Mouse (Mus musculus) ES-Bruce4 (cell line): Measurements from ENCODE around the gene Cul5. TPM values are rescaled to one million over a fixed set of nuclear protein-coding genes. Genes with fewer than 3 reads are reported as not detected.

Experiments used
- H3K27ac ChIP-seq: 2 replicates; pipeline ENCODE4 v1.5.1; 2012; ENCODE audit warnings: low read length, inconsistent platforms; ENCODE audit not compliant: insufficient read depth
- H3K27me3 ChIP-seq: 2 replicates; pipeline ENCODE4 v1.6.1; 2012; ENCODE audit warnings: mild to moderate bottlenecking, low read length, inconsistent platforms; ENCODE audit not compliant: control insufficient read depth, poor library complexity, insufficient read depth, severe bottlenecking
- H3K36me3 ChIP-seq: 2 replicates; pipeline ENCODE4 v1.6.1; 2012; ENCODE audit warnings: inconsistent platforms, mild to moderate bottlenecking, low read length, moderate library complexity; ENCODE audit not compliant: control insufficient read depth, poor library complexity, insufficient read depth, severe bottlenecking
- H3K4me1 ChIP-seq: one replicate; pipeline ENCODE4 v1.8.1; 2011; ENCODE audit warnings: low read length; ENCODE audit not compliant: control insufficient read depth, insufficient read depth
- H3K4me3 ChIP-seq: 2 replicates; pipeline ENCODE4 v1.5.1; 2011; ENCODE audit warnings: low read depth, mild to moderate bottlenecking, low read length
- H3K9ac ChIP-seq: 2 replicates; pipeline ENCODE4 v1.6.1; 2012; ENCODE audit warnings: low read depth, mild to moderate bottlenecking, inconsistent platforms; ENCODE audit not compliant: poor library complexity, severe bottlenecking
- H3K9me3 ChIP-seq: replicated peaks from 2 replicates; pipeline ENCODE4 v1.6.1; 2012; ENCODE audit warnings: mild to moderate bottlenecking, low read length, inconsistent platforms; ENCODE audit not compliant: control insufficient read depth, poor library complexity, insufficient read depth, severe bottlenecking
- CTCF ChIP-seq: IDR thresholded peaks from one replicate; pipeline ENCODE4 v1.8.1; 2011; ENCODE audit warnings: low read depth, low read length
- EP300 ChIP-seq: IDR thresholded peaks from 2 replicates; pipeline ENCODE4 v1.6.1; 2011; ENCODE audit warnings: low read depth, low read length; ENCODE audit not compliant: insufficient read depth
- POLR2A ChIP-seq: IDR thresholded peaks from one replicate; pipeline ENCODE4 v1.8.1; 2011; ENCODE audit warnings: low read length; ENCODE audit not compliant: insufficient read depth
- polyA plus RNA-seq: library from polyadenylated mRNA; stranded (reverse); fragments of >200 nt; gene quantifications from 2 replicates; pipeline ENCODE4 v1.2.4, GENCODE M21; 2011; ENCODE audit warnings: low read depth; ENCODE audit not compliant: missing spikeins, insufficient read depth, insufficient read length

Gene Cul5
- polyA plus RNA-seq, 1 experiment, result 76.9 TPM

DNA sequence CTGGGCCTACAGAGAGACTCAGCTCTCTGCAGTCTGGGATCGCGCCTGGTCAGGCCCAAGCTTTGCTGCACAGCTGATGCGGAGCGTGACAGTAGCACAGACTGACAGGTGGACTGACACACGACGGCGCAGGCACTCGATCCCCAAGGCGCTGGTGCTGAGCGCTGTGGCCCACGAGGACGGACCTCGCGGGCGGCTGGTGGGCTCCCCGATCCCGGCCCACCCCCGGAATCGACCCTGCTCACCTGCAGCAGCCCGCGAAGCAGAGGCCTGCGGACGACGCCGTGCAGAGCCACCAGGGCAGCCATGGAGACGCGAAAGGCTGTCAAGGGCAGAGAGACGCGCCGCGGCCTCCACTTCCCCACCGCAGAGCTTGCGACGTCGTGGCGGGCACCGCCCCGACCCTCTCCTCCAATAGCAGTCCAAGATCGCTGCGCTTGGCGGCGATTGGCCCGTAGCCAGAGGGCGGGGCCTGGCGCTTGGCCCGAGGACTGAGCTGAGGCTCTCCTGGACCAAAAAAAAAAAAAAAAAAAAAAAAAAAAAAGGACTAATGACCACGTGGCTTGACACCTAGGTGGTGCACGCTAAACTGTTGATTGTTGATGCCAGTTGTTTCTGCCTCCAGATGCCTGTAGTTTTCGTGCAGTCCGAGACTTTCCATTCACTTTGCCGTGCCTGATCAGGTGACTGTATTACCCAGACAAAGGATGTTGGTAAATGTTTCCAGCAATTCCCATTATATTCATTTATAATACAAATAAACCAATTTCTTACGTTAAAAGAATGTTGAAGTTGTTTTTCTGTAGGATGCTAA lies 59.6 kb downstream of the Cul5 start, which contains the start of gene Acat1:
Acat1 (minus strand) TSS at position 415 of the 814 bp plus-strand sequence.
- TF ChIP-seq EP300, result no peak
- TF ChIP-seq POLR2A, result no peak
- no peak for TF ChIP-seq CTCF
- Histone ChIP-seq H3K36me3 (no peaks in the 10 kb centered on the region), H3K4me1 (no peaks in the 10 kb centered on the region), H3K9me3 (no peaks in the 10 kb centered on the region), H3K4me3 (peak within 1 kb of the TSS; percentile 44), H3K9ac (no peak within 1 kb of the TSS), H3K27me3 (0 out of 2 replicates have a peak, but pooled peaks cover 1% of the 10 kb centered on the region), H3K27ac (no peak within 1 kb of the TSS)

DNA sequence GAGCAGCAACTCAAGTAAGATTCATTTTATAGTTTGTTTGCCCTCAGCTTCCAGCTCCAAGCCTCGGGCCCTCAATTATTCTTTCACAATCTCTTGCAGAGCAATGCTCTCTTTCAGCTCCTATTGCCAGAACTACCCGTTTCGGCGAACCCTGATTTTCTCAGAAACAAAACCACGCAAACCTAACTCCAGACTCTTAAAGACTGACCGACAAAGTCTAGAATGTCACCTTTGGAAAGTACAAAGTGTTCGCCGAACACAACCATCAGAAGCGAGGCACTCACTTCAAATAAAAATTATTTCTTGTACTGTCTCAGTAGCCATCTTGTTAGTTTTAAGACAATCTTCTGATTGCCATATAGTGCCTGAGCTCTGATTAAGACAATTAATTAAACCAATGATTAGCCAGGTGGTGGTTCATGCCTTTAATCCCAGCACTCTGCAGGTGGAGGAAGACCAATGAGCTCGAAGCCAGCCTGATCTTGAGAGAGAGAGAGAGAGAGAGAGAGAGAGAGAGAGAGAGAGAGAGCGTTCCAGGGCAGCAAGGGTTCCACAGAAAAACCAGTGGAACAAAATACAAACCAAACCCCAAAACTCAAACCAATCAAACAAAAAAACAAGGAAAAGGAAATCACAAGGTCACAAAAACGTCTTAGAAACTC lies 60.4 kb downstream of the Cul5 start:
- no peaks in the 10 kb centered on the region for H3K36me3 ChIP-seq
- no peak overlapping the region for H3K9ac ChIP-seq
- H3K27me3 ChIP-seq, result 0 out of 2 replicates have a peak, but pooled peaks cover 1% of the 10 kb centered on the region
- H3K4me1 ChIP-seq, result no peaks in the 10 kb centered on the region
- TF ChIP-seq POLR2A, result no peak
- no peak for TF ChIP-seq CTCF
- no peak for TF ChIP-seq EP300
- H3K4me3 ChIP-seq, result peak overlapping the region; percentile 44
- H3K9me3 ChIP-seq, result no peaks in the 10 kb centered on the region
- no peak overlapping the region for H3K27ac ChIP-seq

DNA sequence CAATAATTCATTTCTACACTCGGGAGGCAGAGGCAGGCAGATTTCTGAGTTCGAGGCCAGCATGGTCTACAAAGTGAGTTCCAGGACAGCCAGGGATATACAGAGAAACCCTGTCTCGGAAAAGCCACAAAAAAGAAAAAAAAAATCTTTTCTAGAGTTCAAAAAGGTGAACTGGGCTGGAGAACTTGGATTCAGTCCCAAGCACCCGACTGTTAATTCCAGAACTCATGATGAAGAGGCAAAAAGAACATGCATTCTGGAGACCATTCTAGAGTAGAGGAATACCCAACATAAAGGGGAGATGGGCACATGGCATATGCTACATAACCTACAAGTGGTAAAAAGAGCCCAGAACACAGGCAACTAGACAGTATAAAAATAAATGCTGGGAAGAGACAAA lies 62.0 kb downstream of the Cul5 start:
- no peak overlapping the region for H3K27ac ChIP-seq
- 0 out of 2 replicates have a peak, but pooled peaks cover 1% of the 10 kb centered on the region for H3K27me3 ChIP-seq
- H3K9ac ChIP-seq, result no peak overlapping the region
- TF ChIP-seq POLR2A (no peak), CTCF (no peak)
- H3K4me1 ChIP-seq, result no peaks in the 10 kb centered on the region
- H3K36me3 ChIP-seq, result no peaks in the 10 kb centered on the region
- no peak overlapping the region for H3K4me3 ChIP-seq
- H3K9me3 ChIP-seq, result no peaks in the 10 kb centered on the region

DNA sequence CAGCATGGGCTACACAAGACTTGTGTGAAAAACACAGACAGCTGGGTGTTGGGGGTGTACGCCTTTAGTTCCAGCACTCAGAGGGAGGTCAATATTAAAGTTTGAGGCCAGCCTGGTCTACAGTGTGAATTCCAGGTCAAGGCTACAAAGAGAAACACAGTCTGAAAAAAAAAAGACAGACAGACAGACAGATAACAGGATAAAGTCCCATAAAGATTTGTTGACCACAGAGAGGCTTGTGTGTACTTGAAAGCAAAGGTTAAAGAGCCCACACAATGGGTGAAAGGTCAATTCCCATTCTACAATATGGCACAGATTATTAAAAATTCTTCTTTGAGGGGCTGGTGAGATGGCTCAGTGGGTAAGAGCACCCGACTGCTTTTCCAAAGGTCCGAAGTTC lies 62.6 kb downstream of the Cul5 start:
- H3K9me3 ChIP-seq, result no peaks in the 10 kb centered on the region
- TF ChIP-seq POLR2A (no peak), EP300 (no peak), CTCF (no peak)
- H3K4me3 ChIP-seq, result no peak overlapping the region
- H3K36me3 ChIP-seq, result no peaks in the 10 kb centered on the region
- H3K27ac ChIP-seq, result no peak overlapping the region
- no peaks in the 10 kb centered on the region for H3K4me1 ChIP-seq
- no peak overlapping the region for H3K9ac ChIP-seq
- 0 out of 2 replicates have a peak, but pooled peaks cover 1% of the 10 kb centered on the region for H3K27me3 ChIP-seq

DNA sequence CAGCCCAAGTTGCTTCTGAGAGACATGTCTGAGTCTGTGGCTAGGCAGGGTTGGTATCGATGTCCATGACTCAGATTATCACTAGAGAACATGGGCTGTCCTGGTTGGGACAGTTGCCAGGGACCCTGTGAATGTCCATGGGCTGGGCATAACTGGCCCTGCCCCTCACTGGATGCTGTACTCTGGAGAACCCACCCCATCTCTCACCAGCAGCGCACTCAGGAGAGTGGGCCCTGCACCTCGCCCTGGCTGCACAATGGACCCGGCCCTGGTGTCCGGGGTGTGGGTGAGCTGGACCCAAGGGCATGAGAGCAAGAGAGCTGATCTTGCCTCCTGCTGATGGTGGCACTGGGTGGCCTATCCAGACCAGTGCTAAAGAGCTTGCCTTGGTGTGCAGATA lies 64.9 kb downstream of the Cul5 start:
- no peak overlapping the region for H3K9ac ChIP-seq
- 0 out of 2 replicates have a peak, but pooled peaks cover 1% of the 10 kb centered on the region for H3K27me3 ChIP-seq
- no peaks in the 10 kb centered on the region for H3K36me3 ChIP-seq
- H3K4me3 ChIP-seq, result no peak overlapping the region
- H3K9me3 ChIP-seq, result no peaks in the 10 kb centered on the region
- H3K27ac ChIP-seq, result no peak overlapping the region
- TF ChIP-seq EP300 (no peak), CTCF (no peak), POLR2A (no peak)
- no peaks in the 10 kb centered on the region for H3K4me1 ChIP-seq

DNA sequence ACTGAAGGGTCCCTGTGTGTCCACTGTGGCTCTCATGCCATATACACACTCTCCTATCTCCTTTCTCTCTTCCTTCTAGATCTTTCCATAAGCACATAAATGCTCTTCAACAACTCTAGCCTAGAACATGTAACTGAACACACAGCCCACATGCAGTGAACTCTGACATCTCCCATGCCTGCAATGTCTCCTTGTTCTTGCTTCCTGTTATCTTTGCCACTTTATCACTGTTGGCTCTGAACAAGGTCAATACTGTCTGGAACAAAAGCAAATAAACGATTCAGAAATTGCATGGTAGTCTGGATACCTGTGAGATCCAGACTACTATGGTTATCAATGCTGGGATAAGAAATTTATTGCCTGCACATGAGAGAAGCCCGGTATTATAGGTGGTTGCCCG lies 66.0 kb downstream of the Cul5 start:
- Histone ChIP-seq H3K9ac (no peak overlapping the region), H3K9me3 (no peaks in the 10 kb centered on the region), H3K4me1 (no peaks in the 10 kb centered on the region), H3K27me3 (no peaks in the 10 kb centered on the region), H3K4me3 (no peak overlapping the region), H3K36me3 (no peaks in the 10 kb centered on the region), H3K27ac (no peak overlapping the region)
- TF ChIP-seq POLR2A (no peak), EP300 (no peak), CTCF (no peak)
